Mouse (Mus musculus) adrenal gland, adult 8-10 months (tissue): ENCODE data around the gene Wdr18. TPM values are rescaled to one million over a fixed set of nuclear protein-coding genes. Genes with fewer than 3 reads are reported as not detected.

Experiments
- DNase-seq: peaks from one replicate; pipeline ENCODE4 v3.0.0; 2022
- total RNA-seq, 4 experiments: library from RNA; stranded (reverse); gene quantifications; 2 replicates each; pipeline ENCODE4 v1.2.4; 2022

Wdr18 gene
- total RNA-seq, 4 experiments from 2014 or later, result 31.7 to 43.0 (median 36.6) TPM

GRCm38 (mm10) chr10:79978061-79978460, 18.1 kb downstream of the Wdr18 start:
- DNase-seq, result no peak

- DNase-seq, result no peak
These were observed 19.6 kb downstream of the Wdr18 start for GRCm38 (mm10) chr10:79979401-79980155.

GRCm38 (mm10) chr10:79983205-79983604, 23.3 kb downstream of the Wdr18 start:
- DNase-seq, result no peak

- peak; percentile 77 for DNase-seq
These were observed 23.7 kb downstream of the Wdr18 start for GRCm38 (mm10) chr10:79983670-79984069.

GRCm38 (mm10) chr10:79984195-79984816, 24.4 kb downstream of the Wdr18 start, which contains the start of gene Tmem259:
TSS of gene Tmem259 (minus strand) at chr10:79984330.
- DNase-seq, result peak; percentile 80

GRCm38 (mm10) chr10:79984871-79985270, 24.9 kb downstream of the Wdr18 start:
- DNase-seq, result peak; percentile 98

- no peak for DNase-seq
These were observed 25.6 kb downstream of the Wdr18 start for GRCm38 (mm10) chr10:79985334-79986231.

- peak; percentile 75 for DNase-seq
These were observed 26.4 kb downstream of the Wdr18 start for GRCm38 (mm10) chr10:79986232-79986878.

GRCm38 (mm10) chr10:79986963-79987362, 27.0 kb downstream of the Wdr18 start:
- DNase-seq, result peak; percentile 73

GRCm38 (mm10) chr10:79987771-79988505, 28.0 kb downstream of the Wdr18 start:
- DNase-seq, result no peak

- DNase-seq, result no peak
These were observed 28.7 kb downstream of the Wdr18 start, which contains the start of gene Cnn2 for GRCm38 (mm10) chr10:79988506-79989271. TSS of gene Cnn2 (plus strand) at chr10:79988584.

- no peak for DNase-seq
These were observed 29.4 kb downstream of the Wdr18 start for GRCm38 (mm10) chr10:79989272-79989786.

GRCm38 (mm10) chr10:79989870-79990269, 29.9 kb downstream of the Wdr18 start:
- DNase-seq, result no peak

GRCm38 (mm10) chr10:79991099-79991498, 31.1 kb downstream of the Wdr18 start:
- DNase-seq, result no peak

GRCm38 (mm10) chr10:79991548-79991947, 31.6 kb downstream of the Wdr18 start:
- no peak for DNase-seq

GRCm38 (mm10) chr10:79994397-79995115, 34.6 kb downstream of the Wdr18 start:
- DNase-seq, result no peak

- no peak for DNase-seq
These were observed 35.7 kb downstream of the Wdr18 start for GRCm38 (mm10) chr10:79995636-79996035.

GRCm38 (mm10) chr10:79996272-79997033, 36.5 kb downstream of the Wdr18 start, which contains the start of gene Abca7:
TSS of gene Abca7 (plus strand) at chr10:79996494.
- DNase-seq, result peak; percentile 92
